Mouse (Mus musculus) liver, adult (tissue): ENCODE data around the gene Prl2c3.
"Not testable (repeated sequence)": the region's sequence is repeated elsewhere in the genome, so short reads cannot be mapped to it uniquely, and the experiment has no call there.

Experiments
- GATA4 ChIP-seq: IDR thresholded peaks from 2 replicates; pipeline ENCODE4 v1.6.1; 2014; ENCODE audit warnings: mild to moderate bottlenecking, low read length; ENCODE audit not compliant: insufficient replicate concordance

Prl2c3 gene

DNA sequence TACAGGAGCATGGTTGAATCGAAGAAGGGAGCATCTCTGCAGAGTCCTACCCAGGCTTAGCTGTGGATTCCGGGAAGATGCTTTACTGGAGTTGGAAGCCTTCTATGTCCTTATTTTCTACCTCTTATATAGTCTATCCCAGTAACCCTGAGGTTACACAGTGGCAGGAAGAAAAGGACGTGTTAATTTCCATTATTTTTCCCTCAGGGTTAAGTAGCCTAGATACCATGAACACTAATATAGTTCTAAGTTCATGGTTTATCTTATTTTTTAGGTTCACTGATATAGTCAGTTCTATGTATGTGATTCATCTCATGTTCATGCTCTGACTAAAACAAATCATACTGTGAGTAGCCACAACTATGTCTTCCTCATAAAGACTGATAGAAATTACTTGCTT is at the start of gene Prl2c3:
TSS of gene Prl2c3 (minus strand) at position 101 of the 400 bp plus-strand sequence.
- not testable (repeated sequence) for TF ChIP-seq GATA4

DNA sequence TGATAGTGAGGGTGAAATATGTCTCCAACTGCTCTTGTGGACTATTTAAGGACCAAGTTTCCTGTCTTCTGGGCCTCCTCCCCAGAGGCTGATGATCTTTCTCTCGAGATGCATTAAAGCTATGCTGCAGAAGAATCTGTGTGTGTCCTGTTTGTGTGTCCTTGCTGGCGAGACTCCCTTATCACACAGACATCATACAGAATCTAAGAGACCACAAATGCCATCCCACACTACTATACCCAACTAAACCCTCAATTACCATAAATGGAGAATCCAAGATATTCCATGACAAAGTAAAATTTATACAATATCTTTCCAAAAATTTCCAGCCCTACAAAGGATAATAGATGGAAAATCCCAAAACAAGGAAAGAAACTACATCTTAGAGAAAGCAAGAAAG is 31.9 kb upstream of the Prl2c3 start:
- TF ChIP-seq GATA4: no peak

DNA sequence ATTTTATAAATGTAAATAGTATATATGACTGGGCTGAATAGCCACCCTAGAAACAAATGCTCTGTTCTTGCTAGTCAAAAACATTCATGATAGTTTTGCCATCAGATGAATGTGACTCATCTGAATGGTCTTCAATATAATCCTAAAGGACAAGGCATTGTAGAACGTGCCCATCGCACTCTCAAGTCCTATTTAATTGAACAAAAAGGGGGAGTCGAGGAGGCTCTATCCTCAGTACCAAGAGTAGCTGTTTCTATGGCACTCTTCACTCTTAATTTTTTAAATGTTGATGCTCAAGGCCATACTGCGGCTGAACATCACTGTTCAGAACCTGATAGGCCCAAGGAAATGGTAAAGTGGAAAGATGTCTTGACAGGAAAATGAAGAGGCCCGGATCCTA is 29.2 kb upstream of the Prl2c3 start:
- no peak for TF ChIP-seq GATA4

DNA sequence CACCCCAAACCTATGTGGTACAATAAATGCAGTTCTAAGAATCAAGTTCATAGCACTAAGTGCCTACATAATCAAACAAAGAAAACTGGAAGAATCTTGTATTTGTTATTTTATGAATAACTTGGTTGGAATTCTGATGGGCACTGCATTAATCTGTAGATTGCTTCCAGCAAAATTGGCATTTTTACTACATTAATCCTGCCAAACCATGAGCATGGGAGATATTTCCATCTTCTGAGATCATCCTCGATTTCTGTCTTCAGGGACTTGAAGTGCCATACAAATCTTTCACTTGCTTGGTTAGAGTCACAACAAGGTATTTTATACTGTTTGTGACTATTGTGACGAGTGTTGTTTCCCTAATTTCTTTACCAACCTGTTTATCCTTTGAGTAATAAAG is 9.7 kb upstream of the Prl2c3 start:
- TF ChIP-seq GATA4: no peak
